Mouse (Mus musculus): Measurements from ENCODE around the gene Gatc.

GRCm38 (mm10) chr5:115316968-115317644, 23.9 kb downstream of the Gatc start:
- no peak for TF ChIP-seq CTCF (IDR thresholded peaks at IDR 0.05; ENCODE audit: low read depth, low read length)
- TF ChIP-seq POLR2AphosphoS5 (IDR thresholded peaks at IDR 0.05; ENCODE audit: insufficient replicate concordance, low read depth, low read length), result no peak
- no peak for TF ChIP-seq TAL1 (conservative IDR thresholded peaks at IDR 0.05; ENCODE audit: low read depth, low read length)
- TF ChIP-seq GATA1 (IDR thresholded peaks at IDR 0.05; ENCODE audit: borderline replicate concordance, low read length), result no peak
- no peak for TF ChIP-seq GATA2 (IDR thresholded peaks at IDR 0.05; ENCODE audit: borderline replicate concordance, low read depth, low read length)

All from G1E (cell line).